Mouse (Mus musculus): ENCODE results near the gene App. TPM values are rescaled to one million over a fixed set of nuclear protein-coding genes. Genes with fewer than 3 reads are reported as not detected.

The App gene
- total RNA-seq, 2 experiments from 2014 or later, result 109 to 137 TPM

- no peak for ATAC-seq (replicated peaks; ENCODE audit: poor library complexity)
Observed at GRCm38 (mm10) chr16:85088126-85088525, 85.4 kb downstream of the App start.

- ATAC-seq (replicated peaks; ENCODE audit: poor library complexity), result no peak
Observed at GRCm38 (mm10) chr16:85086303-85086702, 87.3 kb downstream of the App start.

- no peak for ATAC-seq (replicated peaks; ENCODE audit: poor library complexity)
Observed at GRCm38 (mm10) chr16:85085902-85086301, 87.7 kb downstream of the App start.

GRCm38 (mm10) chr16:85084152-85084551 lies 89.4 kb downstream of the App start:
- ATAC-seq (replicated peaks; ENCODE audit: poor library complexity), result peak; percentile 84

- ATAC-seq (replicated peaks; ENCODE audit: poor library complexity), result no peak
Observed at GRCm38 (mm10) chr16:85075330-85075729, 98.2 kb downstream of the App start.

GRCm38 (mm10) chr16:85074889-85075288 lies 98.7 kb downstream of the App start:
- ATAC-seq (replicated peaks; ENCODE audit: poor library complexity), result no peak

- ATAC-seq (replicated peaks; ENCODE audit: poor library complexity), result peak; percentile 65
Observed at GRCm38 (mm10) chr16:85072624-85073023, 100.9 kb downstream of the App start.

- ATAC-seq (replicated peaks; ENCODE audit: poor library complexity), result peak; percentile 91
Observed at GRCm38 (mm10) chr16:85071791-85072190, 101.8 kb downstream of the App start.

- ATAC-seq (replicated peaks; ENCODE audit: poor library complexity), result no peak
Observed at GRCm38 (mm10) chr16:85071248-85071647, 102.3 kb downstream of the App start.

GRCm38 (mm10) chr16:85067254-85067893 lies 106.2 kb downstream of the App start:
- no peak for ATAC-seq (replicated peaks; ENCODE audit: poor library complexity)

GRCm38 (mm10) chr16:85066227-85066626 lies 107.3 kb downstream of the App start:
- no peak for ATAC-seq (replicated peaks; ENCODE audit: poor library complexity)

- ATAC-seq (replicated peaks; ENCODE audit: poor library complexity), result peak; percentile 94
Observed at GRCm38 (mm10) chr16:85064800-85065199, 108.8 kb downstream of the App start.

GRCm38 (mm10) chr16:85062732-85063131 lies 110.8 kb downstream of the App start:
- ATAC-seq (replicated peaks; ENCODE audit: poor library complexity), result no peak

- ATAC-seq (replicated peaks; ENCODE audit: poor library complexity), result no peak
Observed at GRCm38 (mm10) chr16:85061725-85062124, 111.8 kb downstream of the App start.

GRCm38 (mm10) chr16:85058138-85058537 lies 115.4 kb downstream of the App start:
- no peak for ATAC-seq (replicated peaks; ENCODE audit: poor library complexity)

GRCm38 (mm10) chr16:85056212-85056611 lies 117.4 kb downstream of the App start:
- ATAC-seq (replicated peaks; ENCODE audit: poor library complexity), result no peak

GRCm38 (mm10) chr16:85053996-85054395 lies 119.6 kb downstream of the App start:
- ATAC-seq (replicated peaks; ENCODE audit: poor library complexity), result no peak

GRCm38 (mm10) chr16:85047310-85047709 lies 126.3 kb downstream of the App start:
- ATAC-seq (replicated peaks; ENCODE audit: poor library complexity), result no peak

GRCm38 (mm10) chr16:85041153-85041959 lies 132.2 kb downstream of the App start:
- ATAC-seq (replicated peaks; ENCODE audit: poor library complexity), result no peak

- ATAC-seq (replicated peaks; ENCODE audit: poor library complexity), result no peak
Observed at GRCm38 (mm10) chr16:85038731-85039130, 134.8 kb downstream of the App start.

GRCm38 (mm10) chr16:85037969-85038644 lies 135.5 kb downstream of the App start:
- ATAC-seq (replicated peaks; ENCODE audit: poor library complexity), result no peak

GRCm38 (mm10) chr16:85035815-85036214 lies 137.8 kb downstream of the App start:
- ATAC-seq (replicated peaks; ENCODE audit: poor library complexity), result no peak

Data from megakaryocyte progenitor cell, adult 5-6 weeks (primary cell).